Mouse (Mus musculus) liver, embryonic 11.5 days (tissue): ENCODE measurements at regions not wholly inside any gene's neighbourhood (a gene's known extent, or its start where the extent isn't known, plus 50 kb on each side); places are given as distances from the start of the nearest gene placed in this dataset.

Source experiments
- ATAC-seq: fragments of 200-750 bp; cut with Nextera tagmentation; replicated peaks from 2 replicates; pipeline ENCODE4 v1.8.0; 2017; ENCODE audit warnings: moderate number of reproducible peaks, mild to moderate bottlenecking, moderate TSS enrichment, moderate library complexity; ENCODE audit not compliant: low FRiP score
- DNase-seq: peaks from one replicate; pipeline ENCODE4 v3.0.0-alpha.2; 2017; ENCODE audit warnings: low spot score
- H3K27ac ChIP-seq: fragments of 300-500 bp; sonication (generic); 2 replicates; pipeline ENCODE4 v1.5.1; 2014; ENCODE audit warnings: mild to moderate bottlenecking, low read depth, low read length, control low read depth
- H3K27me3 ChIP-seq: fragments of 300-500 bp; sonication (generic); replicated peaks from 2 replicates; pipeline ENCODE4 v1.6.1; 2014; ENCODE audit warnings: low read length, mixed read lengths; ENCODE audit not compliant: control insufficient read depth, insufficient read depth
- H3K36me3 ChIP-seq: fragments of 300-500 bp; sonication (generic); 2 replicates; pipeline ENCODE4 v1.6.1; 2014; ENCODE audit warnings: mild to moderate bottlenecking, low read length, moderate library complexity, mixed read lengths; ENCODE audit not compliant: control insufficient read depth, insufficient read depth
- H3K4me1 ChIP-seq: fragments of 300-500 bp; sonication (generic); replicated peaks from 2 replicates; pipeline ENCODE4 v1.6.1; 2014; ENCODE audit warnings: low read length, mixed read lengths; ENCODE audit not compliant: control insufficient read depth, insufficient read depth
- H3K4me2 ChIP-seq: fragments of 300-500 bp; sonication (generic); 2 replicates; pipeline ENCODE4 v1.6.1; 2014; ENCODE audit warnings: mild to moderate bottlenecking, control low read depth, moderate library complexity
- H3K4me3 ChIP-seq: fragments of 300-500 bp; sonication (generic); 2 replicates; pipeline ENCODE4 v1.5.1; 2014; ENCODE audit warnings: low read depth, low read length, control low read depth
- H3K9ac ChIP-seq: fragments of 300-500 bp; sonication (generic); 2 replicates; pipeline ENCODE4 v1.6.1; 2014; ENCODE audit warnings: low read depth, low read length, control low read depth
- H3K9me3 ChIP-seq: fragments of 300-500 bp; sonication (generic); 2 replicates; pipeline ENCODE4 v1.6.1; 2016; ENCODE audit warnings: low read length, inconsistent platforms, mixed read lengths; ENCODE audit not compliant: control insufficient read depth
- WGBS: fragments of 180-500 bp; shearing (Covaris S2); extraction: QIAGEN DNeasy Blood & Tissue Kit; methylation state at CpG from one replicate; pipeline ENCODE4 v1.1.7; 2014; 5-methylcytosine and 5-hydroxymethylcytosine counted together

DNA sequence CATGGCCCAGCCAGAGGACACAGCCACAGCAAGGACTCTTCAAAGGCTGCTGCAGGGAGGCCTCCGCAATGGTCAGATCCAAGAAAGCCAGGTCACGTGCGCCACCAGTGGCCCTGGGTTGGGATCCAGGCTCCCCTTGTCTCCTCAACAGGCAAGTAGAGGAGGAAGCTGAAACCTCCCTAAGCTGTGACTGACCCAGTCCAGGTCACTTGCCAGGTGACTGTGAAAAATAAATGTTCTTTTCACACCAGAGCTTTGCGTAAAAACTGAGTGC, 57.6 kb upstream of the Slco4a1 start:
- H3K36me3 ChIP-seq = no peaks in the 10 kb centered on the region
- no peaks in the 10 kb centered on the region for H3K9me3 ChIP-seq
- ATAC-seq (no peak), DNase-seq (no peak)
- no peak overlapping the region for H3K4me2 ChIP-seq
- no peaks in the 10 kb centered on the region for H3K4me1 ChIP-seq
- no peak overlapping the region for H3K9ac ChIP-seq
- H3K27me3 ChIP-seq = no peaks in the 10 kb centered on the region
- H3K4me3 ChIP-seq = no peak overlapping the region
- H3K27ac ChIP-seq = no peak overlapping the region
- WGBS = 91% methylated on average over 4 of the region's 4 CpGs

DNA sequence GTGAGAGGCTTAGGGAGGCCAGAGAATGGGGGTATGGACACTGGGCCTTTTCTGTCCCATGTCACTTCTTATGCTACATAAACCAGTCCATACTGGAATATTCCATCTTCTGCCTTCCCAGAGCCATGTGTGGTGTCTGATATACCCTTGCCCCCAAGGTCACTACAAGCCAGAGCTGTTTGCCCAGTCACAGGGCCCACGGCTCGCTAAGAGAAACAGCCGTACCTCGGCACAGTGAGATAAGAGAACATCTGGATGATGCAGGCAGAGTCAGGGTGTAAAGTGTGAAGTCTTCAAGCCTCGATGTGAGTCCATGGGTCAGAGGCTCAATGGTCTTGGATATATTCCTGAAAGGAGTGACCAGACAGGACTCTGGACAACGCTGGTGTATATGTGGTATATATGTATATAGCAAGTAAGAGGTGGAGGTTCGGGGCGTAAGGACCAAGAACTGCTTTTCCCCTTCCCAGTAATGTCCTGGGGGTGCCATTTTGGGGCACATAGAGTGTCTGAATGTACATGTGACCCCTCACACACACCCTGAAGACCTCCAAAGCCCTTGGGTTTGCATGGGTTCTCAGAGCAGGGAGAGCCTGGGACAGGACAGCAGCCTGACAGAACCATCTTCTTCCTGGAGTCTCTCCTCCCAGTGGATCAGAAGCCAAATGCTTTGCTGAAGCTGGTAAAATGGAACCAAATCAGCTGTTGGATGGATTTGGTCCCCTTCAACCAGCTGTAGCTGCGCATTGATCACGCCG, 58.1 kb upstream of the Slco4a1 start:
- H3K9me3 ChIP-seq = no peaks in the 10 kb centered on the region
- H3K36me3 ChIP-seq = no peaks in the 10 kb centered on the region
- no peaks in the 10 kb centered on the region for H3K27me3 ChIP-seq
- no peak overlapping the region for H3K4me3 ChIP-seq
- H3K4me1 ChIP-seq = no peaks in the 10 kb centered on the region
- no peak overlapping the region for H3K4me2 ChIP-seq
- no peak for ATAC-seq
- WGBS = 68% methylated on average over 11 of the region's 11 CpGs
- H3K9ac ChIP-seq = no peak overlapping the region
- no peak overlapping the region for H3K27ac ChIP-seq
- no peak for DNase-seq

DNA sequence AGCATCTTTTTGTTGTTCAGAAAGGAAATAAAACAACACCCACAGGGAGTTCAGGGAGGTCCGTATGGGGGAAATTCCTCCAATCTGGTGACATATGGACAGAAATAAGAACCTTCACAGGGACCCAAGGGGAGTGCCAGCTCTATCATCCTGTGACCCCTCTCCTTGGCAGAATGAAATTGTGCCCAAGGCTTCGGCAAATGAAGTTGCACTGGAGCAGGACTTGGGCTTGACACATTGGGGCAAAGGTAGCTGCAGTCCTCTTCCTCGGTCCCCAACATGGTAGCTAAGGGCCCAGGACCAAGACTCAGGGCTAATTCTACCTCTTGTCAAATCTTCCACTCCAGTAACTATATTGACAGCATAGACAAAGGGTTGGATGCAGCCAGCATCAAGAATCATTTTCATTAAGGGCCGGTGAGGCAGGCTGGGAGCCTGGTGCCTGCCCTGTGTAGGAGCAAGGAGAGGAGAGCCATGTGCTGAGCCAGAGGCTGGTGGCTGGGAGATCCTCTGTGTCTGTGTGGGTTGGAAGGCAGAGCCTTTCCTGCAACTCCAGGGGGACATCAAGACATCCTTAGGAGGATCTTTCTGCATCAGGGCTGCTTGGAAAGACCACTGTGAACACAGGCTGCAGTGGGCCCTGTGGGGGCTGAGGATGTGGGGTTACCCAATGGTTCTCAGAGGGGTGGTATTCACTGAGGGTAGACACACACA, 59.2 kb upstream of the Slco4a1 start:
- Histone ChIP-seq H3K4me3 (no peak overlapping the region), H3K27ac (no peak overlapping the region), H3K36me3 (no peaks in the 10 kb centered on the region), H3K9ac (no peak overlapping the region), H3K9me3 (no peaks in the 10 kb centered on the region), H3K4me1 (no peaks in the 10 kb centered on the region), H3K4me2 (no peak overlapping the region), H3K27me3 (0 out of 2 replicates have a peak, but pooled peaks cover 2% of the 10 kb centered on the region)
- DNase-seq (no peak), ATAC-seq (no peak)
- WGBS = 81% methylated on average over 4 of the region's 4 CpGs

DNA sequence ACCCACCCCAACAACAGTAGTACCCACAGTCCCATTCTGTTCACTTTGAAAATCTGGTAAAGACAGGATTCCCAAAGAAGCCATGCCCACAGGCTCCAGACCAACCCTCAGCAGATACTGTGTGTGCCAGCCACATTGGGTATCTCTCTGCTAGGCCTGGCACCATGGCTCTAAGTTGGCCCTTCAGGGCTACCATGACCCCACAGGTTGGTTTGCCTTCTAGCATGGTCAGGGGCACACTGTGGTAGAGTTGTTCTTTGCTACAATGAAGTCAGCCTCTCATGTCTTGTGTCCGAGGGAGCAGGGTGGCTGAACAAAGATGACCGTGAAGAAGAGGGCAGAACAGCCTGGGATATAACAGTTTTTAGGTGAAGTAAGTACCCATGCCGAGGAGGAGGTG, 59.8 kb upstream of the Slco4a1 start:
- Histone ChIP-seq H3K9me3 (no peaks in the 10 kb centered on the region), H3K4me2 (no peak overlapping the region), H3K4me1 (no peaks in the 10 kb centered on the region), H3K27me3 (0 out of 2 replicates have a peak, but pooled peaks cover 2% of the 10 kb centered on the region), H3K27ac (no peak overlapping the region), H3K36me3 (no peaks in the 10 kb centered on the region), H3K9ac (no peak overlapping the region), H3K4me3 (no peak overlapping the region)
- no peak for DNase-seq
- ATAC-seq = no peak
- WGBS = 70% methylated on average over 3 of the region's 3 CpGs

DNA sequence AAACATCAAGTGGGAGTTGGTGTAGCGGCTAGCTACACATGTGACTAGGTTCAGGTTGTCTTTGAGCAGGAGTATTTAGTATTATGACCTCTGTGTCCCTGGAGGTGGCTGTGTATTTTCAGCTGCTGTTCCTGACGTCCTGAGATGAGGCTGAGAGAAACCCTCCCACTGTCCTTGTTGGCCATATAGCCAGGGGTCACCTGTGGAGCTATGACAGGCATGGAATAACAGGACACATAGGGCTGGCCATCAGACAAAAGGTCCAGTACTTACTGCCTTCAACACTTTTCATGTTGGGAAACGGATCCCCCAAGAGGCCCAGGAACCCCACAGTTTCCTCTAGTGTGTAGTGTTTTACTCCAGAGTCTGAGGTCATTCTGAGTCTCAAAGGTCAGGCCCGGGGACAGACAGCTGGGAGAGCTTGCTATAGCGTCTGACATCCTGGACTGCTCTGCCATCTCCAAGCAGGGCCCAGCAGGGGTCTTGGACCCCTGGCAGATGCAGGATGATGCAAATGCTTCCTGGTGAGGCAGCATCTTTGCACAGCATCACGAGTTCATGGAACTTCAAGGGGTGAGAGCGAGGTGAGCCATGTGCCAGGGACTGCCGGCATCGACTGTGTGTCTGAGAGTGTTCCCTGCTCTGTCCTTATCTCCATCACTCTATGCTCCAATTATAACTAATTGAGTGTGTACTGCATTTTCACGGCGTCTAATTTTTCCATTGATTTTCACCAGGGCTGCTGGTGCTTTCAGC, 60.6 kb upstream of the Slco4a1 start:
- DNase-seq (no peak), ATAC-seq (no peak)
- Histone ChIP-seq H3K27me3 (peaks cover 5% of the 10 kb centered on the region; the same call in 1 of the 2 replicates), H3K4me1 (no peaks in the 10 kb centered on the region), H3K36me3 (no peaks in the 10 kb centered on the region), H3K27ac (no peak overlapping the region), H3K9me3 (no peaks in the 10 kb centered on the region), H3K4me2 (no peak overlapping the region), H3K9ac (no peak overlapping the region), H3K4me3 (no peak overlapping the region)
- WGBS = 61% methylated on average over 11 of the region's 11 CpGs

DNA sequence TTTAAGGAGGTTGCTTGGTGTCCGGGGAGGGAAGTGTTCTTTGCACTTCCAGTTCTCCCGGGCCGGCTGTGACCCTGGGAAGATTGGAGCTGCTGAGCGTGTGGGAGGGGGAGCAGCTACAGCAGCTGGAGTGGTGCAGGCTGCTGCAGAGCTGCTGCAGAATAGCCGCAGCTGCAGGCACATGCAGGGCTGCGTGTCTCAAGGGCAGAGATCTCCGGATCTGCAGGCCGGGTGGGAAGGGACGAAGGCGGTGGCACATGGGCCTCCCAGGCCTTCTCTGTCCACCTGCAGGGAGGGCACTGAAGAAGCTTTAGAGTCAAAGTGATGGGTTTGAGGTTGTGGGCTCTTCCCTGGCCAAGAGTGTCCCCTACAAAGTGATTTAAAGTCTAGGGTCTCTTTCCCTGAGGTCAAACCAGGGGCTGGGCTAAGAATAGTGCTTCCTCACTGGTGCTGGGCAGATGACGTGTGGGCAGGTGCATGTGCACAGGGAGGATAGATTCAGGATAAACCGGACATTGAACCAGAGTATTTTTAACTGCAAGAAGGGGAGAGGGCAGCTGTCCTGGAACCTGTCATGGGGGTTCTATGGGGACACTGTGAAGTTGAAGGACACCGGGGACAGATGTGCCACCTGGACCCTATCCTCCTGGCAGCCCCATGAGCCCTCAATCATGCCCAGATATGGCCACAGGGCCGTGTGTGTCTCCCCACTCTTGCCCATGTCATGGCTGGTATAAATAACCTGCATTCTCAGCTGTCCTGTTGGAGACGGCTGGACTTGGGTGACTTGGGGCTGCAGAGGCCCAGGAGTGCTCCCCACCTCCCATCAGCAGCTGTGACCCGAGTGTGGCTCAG, 58.6 kb upstream of the Gata5 start:
- no peak overlapping the region for H3K4me3 ChIP-seq
- H3K4me2 ChIP-seq = no peak overlapping the region
- ATAC-seq (no peak), DNase-seq (no peak)
- H3K27me3 ChIP-seq = peaks cover 16% of the 10 kb centered on the region
- H3K9ac ChIP-seq = no peak overlapping the region
- H3K27ac ChIP-seq = no peak overlapping the region
- no peaks in the 10 kb centered on the region for H3K4me1 ChIP-seq
- WGBS = 58% methylated on average over 16 of the region's 16 CpGs
- H3K36me3 ChIP-seq = no peaks in the 10 kb centered on the region
- H3K9me3 ChIP-seq = no peaks in the 10 kb centered on the region

DNA sequence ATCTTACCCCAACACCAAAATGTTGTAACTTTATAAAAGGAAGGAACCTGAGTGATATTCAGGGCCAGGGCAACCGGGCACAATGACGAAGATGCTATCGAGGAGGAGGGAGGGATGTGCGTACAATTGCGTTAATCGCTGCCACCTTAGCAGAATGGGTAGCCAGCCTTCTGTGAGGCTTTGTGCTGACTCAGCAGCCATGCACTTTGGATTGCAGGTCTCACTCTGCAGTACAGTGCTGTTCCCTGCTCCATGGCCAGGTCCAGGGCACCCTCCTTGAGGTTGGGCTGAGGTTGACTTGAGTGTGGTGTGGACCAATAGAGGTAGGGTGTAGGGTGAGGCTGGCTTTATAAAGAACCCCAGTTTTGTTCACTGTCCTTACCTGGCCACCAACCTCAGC, 57.8 kb upstream of the Gata5 start:
- Histone ChIP-seq H3K4me2 (no peak overlapping the region), H3K9me3 (no peaks in the 10 kb centered on the region), H3K27ac (no peak overlapping the region), H3K9ac (no peak overlapping the region), H3K27me3 (peaks cover 23% of the 10 kb centered on the region), H3K4me3 (no peak overlapping the region), H3K36me3 (no peaks in the 10 kb centered on the region), H3K4me1 (no peaks in the 10 kb centered on the region)
- WGBS = 86% methylated on average over 6 of the region's 6 CpGs
- DNase-seq (no peak), ATAC-seq (no peak)

DNA sequence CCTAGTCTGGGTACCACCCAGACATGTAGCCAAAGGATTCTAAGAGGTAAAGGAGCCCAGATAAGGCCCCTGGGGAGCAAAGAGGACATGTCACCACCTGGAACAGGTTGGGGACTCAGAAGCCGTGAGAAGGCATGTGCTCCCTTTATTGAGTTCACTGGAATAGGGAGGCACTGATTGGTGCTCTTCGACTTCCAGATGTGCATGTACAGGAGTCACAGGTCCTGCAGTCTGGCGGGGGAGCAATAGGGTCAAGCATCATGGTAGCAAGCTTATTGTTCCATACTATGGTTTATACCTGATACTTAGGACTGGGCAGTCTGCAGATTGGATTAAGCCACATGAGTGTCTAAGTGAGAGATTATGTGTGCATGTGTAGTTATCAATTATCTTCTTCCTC, 56.9 kb upstream of the Gata5 start:
- H3K9ac ChIP-seq = no peak overlapping the region
- ATAC-seq (no peak), DNase-seq (no peak)
- no peak overlapping the region for H3K4me3 ChIP-seq
- no peaks in the 10 kb centered on the region for H3K36me3 ChIP-seq
- WGBS = 72% methylated on average over 3 of the region's 3 CpGs
- no peaks in the 10 kb centered on the region for H3K4me1 ChIP-seq
- no peak overlapping the region for H3K27ac ChIP-seq
- H3K4me2 ChIP-seq = no peak overlapping the region
- peaks cover 33% of the 10 kb centered on the region for H3K27me3 ChIP-seq
- H3K9me3 ChIP-seq = no peaks in the 10 kb centered on the region
